Mouse (Mus musculus) small intestine, adult 2 months (tissue): ENCODE results near the gene Lancl3.
"Not testable (repeated sequence)": the region's sequence is repeated elsewhere in the genome, so short reads cannot be mapped to it uniquely, and the experiment has no call there.

Source experiments
- CTCF ChIP-seq: fragments of 200-500 bp; IDR thresholded peaks from 2 replicates; pipeline ENCODE4 v1.5.1; 2012; ENCODE audit warnings: low read depth, mild to moderate bottlenecking, control low read depth, inconsistent platforms, low read length, moderate library complexity, mixed read lengths; ENCODE audit not compliant: insufficient replicate concordance, insufficient read length; ENCODE audit errors: extremely low read depth
- POLR2A ChIP-seq: fragments of 200-500 bp; IDR thresholded peaks from 2 replicates; pipeline ENCODE4 v1.6.1; 2012; ENCODE audit warnings: low read depth, mild to moderate bottlenecking, control low read depth, inconsistent platforms, low read length, moderate library complexity

- TF ChIP-seq CTCF, POLR2A: not testable (repeated sequence)
Measured at GRCm38 (mm10) chrX:9283464-9283863, 83.8 kb downstream of the Lancl3 start, which contains the start of gene H2al1m.
